Mouse (Mus musculus): Measurements from ENCODE around the gene Ffar1. TPM values are rescaled to one million over a fixed set of nuclear protein-coding genes. Genes with fewer than 3 reads are reported as not detected.

Gene Ffar1
- not detected in 2 replicates for polyA plus RNA-seq (2015; fragmentation: Nextera tagmentation; extraction: Ambion mirVana)

- Histone ChIP-seq H3K36me3 (ENCODE audit: control insufficient read depth, insufficient read depth) (no peaks in the 10 kb centered on the region), H3K9me3 (replicated peaks; ENCODE audit: control insufficient read depth, low read length) (no peaks in the 10 kb centered on the region), H3K4me3 (ENCODE audit: low read depth, low read length) (no peak within 1 kb of the TSS), H3K4me1 (ENCODE audit: control insufficient read depth, low read depth, low read length) (no peaks in the 10 kb centered on the region), H3K4me2 (ENCODE audit: low read depth, low read length) (no peak within 1 kb of the TSS), H3K27ac (ENCODE audit: low read length) (no peak within 1 kb of the TSS), H3K9ac (ENCODE audit: low read depth, low read length) (no peak within 1 kb of the TSS), H3K27me3 (ENCODE audit: control insufficient read depth, insufficient read depth, low read depth, low read length) (no peaks in the 10 kb centered on the region)
- WGBS (ENCODE audit: insufficient replicate concordance): 68% methylated on average over 12 of the region's 12 CpGs
- ATAC-seq (ENCODE audit: low read depth): no peak
Measured at GRCm38 (mm10) chr7:30861464-30861863, at the start of gene Ffar1. Gene Ffar1 (minus strand): TSS chr7:30861564.

- H3K27ac ChIP-seq (ENCODE audit: low read length): no peak overlapping the region
- peak; percentile 59 for ATAC-seq (ENCODE audit: low read depth)
- no peak overlapping the region for H3K9ac ChIP-seq (ENCODE audit: low read depth, low read length)
- no peak overlapping the region for H3K4me3 ChIP-seq (ENCODE audit: low read depth, low read length)
- H3K27me3 ChIP-seq (ENCODE audit: control insufficient read depth, insufficient read depth, low read depth, low read length): no peaks in the 10 kb centered on the region
- no peak overlapping the region for H3K4me2 ChIP-seq (ENCODE audit: low read depth, low read length)
- H3K9me3 ChIP-seq (replicated peaks; ENCODE audit: control insufficient read depth, low read length): no peaks in the 10 kb centered on the region
- H3K4me1 ChIP-seq (ENCODE audit: control insufficient read depth, low read depth, low read length): peaks cover 4% of the 10 kb centered on the region
- 40% methylated on average over 6 of the region's 6 CpGs for WGBS (ENCODE audit: insufficient replicate concordance)
- no peaks in the 10 kb centered on the region for H3K36me3 ChIP-seq (ENCODE audit: control insufficient read depth, insufficient read depth)
Measured at GRCm38 (mm10) chr7:30909773-30910172, 48.4 kb upstream of the Ffar1 start.

- H3K9ac ChIP-seq (ENCODE audit: low read depth, low read length): no peak overlapping the region
- ATAC-seq (ENCODE audit: low read depth): 0 out of 2 replicates have a peak, but pooled peaks have one; percentile 9
- peak overlapping the region; percentile 27; the same call in 1 of the 2 replicates for H3K4me3 ChIP-seq (ENCODE audit: low read depth, low read length)
Measured at GRCm38 (mm10) chr7:30908992-30909431, 47.6 kb upstream of the Ffar1 start.

GRCm38 (mm10) chr7:30908277-30908991 is 47.1 kb upstream of the Ffar1 start:
- peak; percentile 53; the same call in 1 of the 2 replicates for ATAC-seq (ENCODE audit: low read depth)
- Histone ChIP-seq H3K9ac (ENCODE audit: low read depth, low read length) (no peak overlapping the region), H3K9me3 (replicated peaks; ENCODE audit: control insufficient read depth, low read length) (no peaks in the 10 kb centered on the region), H3K4me2 (ENCODE audit: low read depth, low read length) (peak overlapping the region; percentile 49), H3K27me3 (ENCODE audit: control insufficient read depth, insufficient read depth, low read depth, low read length) (no peaks in the 10 kb centered on the region), H3K27ac (ENCODE audit: low read length) (no peak overlapping the region), H3K36me3 (ENCODE audit: control insufficient read depth, insufficient read depth) (no peaks in the 10 kb centered on the region), H3K4me3 (ENCODE audit: low read depth, low read length) (peak overlapping the region; percentile 27; the same call in 1 of the 2 replicates), H3K4me1 (ENCODE audit: control insufficient read depth, low read depth, low read length) (peaks cover 4% of the 10 kb centered on the region)
- WGBS (ENCODE audit: insufficient replicate concordance): 5% methylated on average over 26 of the region's 26 CpGs

More at GRCm38 (mm10) chr7:30908992-30909431, 47.6 kb upstream of the Ffar1 start:
- no peaks in the 10 kb centered on the region for H3K9me3 ChIP-seq (replicated peaks; ENCODE audit: control insufficient read depth, low read length)
- 17% methylated on average over 17 of the region's 17 CpGs for WGBS (ENCODE audit: insufficient replicate concordance)
- peak overlapping the region; percentile 49 for H3K4me2 ChIP-seq (ENCODE audit: low read depth, low read length)
- peaks cover 4% of the 10 kb centered on the region for H3K4me1 ChIP-seq (ENCODE audit: control insufficient read depth, low read depth, low read length)
- no peaks in the 10 kb centered on the region for H3K36me3 ChIP-seq (ENCODE audit: control insufficient read depth, insufficient read depth)
- no peak overlapping the region for H3K27ac ChIP-seq (ENCODE audit: low read length)
- no peaks in the 10 kb centered on the region for H3K27me3 ChIP-seq (ENCODE audit: control insufficient read depth, insufficient read depth, low read depth, low read length)

- Histone ChIP-seq H3K9ac (ENCODE audit: low read depth, low read length) (no peak overlapping the region), H3K9me3 (replicated peaks; ENCODE audit: control insufficient read depth, low read length) (no peaks in the 10 kb centered on the region), H3K27ac (ENCODE audit: low read length) (no peak overlapping the region), H3K4me3 (ENCODE audit: low read depth, low read length) (no peak overlapping the region), H3K4me2 (ENCODE audit: low read depth, low read length) (no peak overlapping the region), H3K27me3 (ENCODE audit: control insufficient read depth, insufficient read depth, low read depth, low read length) (no peaks in the 10 kb centered on the region), H3K36me3 (ENCODE audit: control insufficient read depth, insufficient read depth) (no peaks in the 10 kb centered on the region), H3K4me1 (ENCODE audit: control insufficient read depth, low read depth, low read length) (peaks cover 2% of the 10 kb centered on the region)
- no peak for ATAC-seq (ENCODE audit: low read depth)
- WGBS (ENCODE audit: insufficient replicate concordance): 32% methylated on average over 4 of the region's 4 CpGs
Measured at GRCm38 (mm10) chr7:30904042-30904441, 42.7 kb upstream of the Ffar1 start.

GRCm38 (mm10) chr7:30895217-30895616 is 33.9 kb upstream of the Ffar1 start:
- H3K27ac ChIP-seq (ENCODE audit: low read length): no peak overlapping the region
- no peak overlapping the region for H3K4me2 ChIP-seq (ENCODE audit: low read depth, low read length)
- peak; percentile 53; the same call in 1 of the 2 replicates for ATAC-seq (ENCODE audit: low read depth)
- H3K27me3 ChIP-seq (ENCODE audit: control insufficient read depth, insufficient read depth, low read depth, low read length): no peaks in the 10 kb centered on the region
- no peak overlapping the region for H3K9ac ChIP-seq (ENCODE audit: low read depth, low read length)
- H3K9me3 ChIP-seq (replicated peaks; ENCODE audit: control insufficient read depth, low read length): no peaks in the 10 kb centered on the region
- no peak overlapping the region for H3K4me3 ChIP-seq (ENCODE audit: low read depth, low read length)
- WGBS (ENCODE audit: insufficient replicate concordance): 48% methylated on average over 3 of the region's 3 CpGs
- H3K36me3 ChIP-seq (ENCODE audit: control insufficient read depth, insufficient read depth): no peaks in the 10 kb centered on the region
- H3K4me1 ChIP-seq (ENCODE audit: control insufficient read depth, low read depth, low read length): no peaks in the 10 kb centered on the region

- no peaks in the 10 kb centered on the region for H3K36me3 ChIP-seq (ENCODE audit: control insufficient read depth, insufficient read depth)
- no peak overlapping the region for H3K27ac ChIP-seq (ENCODE audit: low read length)
- no peaks in the 10 kb centered on the region for H3K27me3 ChIP-seq (ENCODE audit: control insufficient read depth, insufficient read depth, low read depth, low read length)
- no peak overlapping the region for H3K4me3 ChIP-seq (ENCODE audit: low read depth, low read length)
- H3K9ac ChIP-seq (ENCODE audit: low read depth, low read length): no peak overlapping the region
- no peaks in the 10 kb centered on the region for H3K9me3 ChIP-seq (replicated peaks; ENCODE audit: control insufficient read depth, low read length)
- no peak overlapping the region for H3K4me2 ChIP-seq (ENCODE audit: low read depth, low read length)
- no peaks in the 10 kb centered on the region for H3K4me1 ChIP-seq (ENCODE audit: control insufficient read depth, low read depth, low read length)
- 49% methylated on average over 3 of the region's 3 CpGs for WGBS (ENCODE audit: insufficient replicate concordance)
- ATAC-seq (ENCODE audit: low read depth): no peak
Measured at GRCm38 (mm10) chr7:30892515-30892914, 31.2 kb upstream of the Ffar1 start.

GRCm38 (mm10) chr7:30891746-30892145 is 30.4 kb upstream of the Ffar1 start:
- WGBS (ENCODE audit: insufficient replicate concordance): 65% methylated on average over 9 of the region's 9 CpGs
- no peaks in the 10 kb centered on the region for H3K9me3 ChIP-seq (replicated peaks; ENCODE audit: control insufficient read depth, low read length)
- H3K4me2 ChIP-seq (ENCODE audit: low read depth, low read length): no peak overlapping the region
- no peak overlapping the region for H3K27ac ChIP-seq (ENCODE audit: low read length)
- H3K9ac ChIP-seq (ENCODE audit: low read depth, low read length): no peak overlapping the region
- no peak overlapping the region for H3K4me3 ChIP-seq (ENCODE audit: low read depth, low read length)
- no peaks in the 10 kb centered on the region for H3K4me1 ChIP-seq (ENCODE audit: control insufficient read depth, low read depth, low read length)
- no peaks in the 10 kb centered on the region for H3K36me3 ChIP-seq (ENCODE audit: control insufficient read depth, insufficient read depth)
- no peaks in the 10 kb centered on the region for H3K27me3 ChIP-seq (ENCODE audit: control insufficient read depth, insufficient read depth, low read depth, low read length)
- no peak for ATAC-seq (ENCODE audit: low read depth)

GRCm38 (mm10) chr7:30890681-30891080 is 29.3 kb upstream of the Ffar1 start:
- WGBS (ENCODE audit: insufficient replicate concordance): 31% methylated on average over 2 of the region's 2 CpGs
- H3K36me3 ChIP-seq (ENCODE audit: control insufficient read depth, insufficient read depth): no peaks in the 10 kb centered on the region
- H3K4me3 ChIP-seq (ENCODE audit: low read depth, low read length): no peak overlapping the region
- no peak overlapping the region for H3K27ac ChIP-seq (ENCODE audit: low read length)
- no peaks in the 10 kb centered on the region for H3K4me1 ChIP-seq (ENCODE audit: control insufficient read depth, low read depth, low read length)
- no peaks in the 10 kb centered on the region for H3K9me3 ChIP-seq (replicated peaks; ENCODE audit: control insufficient read depth, low read length)
- no peak for ATAC-seq (ENCODE audit: low read depth)
- no peaks in the 10 kb centered on the region for H3K27me3 ChIP-seq (ENCODE audit: control insufficient read depth, insufficient read depth, low read depth, low read length)
- H3K4me2 ChIP-seq (ENCODE audit: low read depth, low read length): no peak overlapping the region
- H3K9ac ChIP-seq (ENCODE audit: low read depth, low read length): no peak overlapping the region
